Mouse (Mus musculus) kidney, adult 2 months (tissue): ENCODE measurements around the gene Isg15.

Experiments
- CTCF ChIP-seq: fragments of 200-500 bp; conservative IDR thresholded peaks from 2 replicates; pipeline ENCODE4 v1.5.1; 2011; ENCODE audit warnings: low read depth, mild to moderate bottlenecking, control low read depth, low read length, moderate library complexity, mixed read lengths; ENCODE audit not compliant: insufficient read depth, insufficient read length
- POLR2A ChIP-seq: fragments of 200-500 bp; IDR thresholded peaks from one replicate; pipeline ENCODE4 v1.6.1; 2011; ENCODE audit warnings: low read depth, low read length, control low read depth

DNA sequence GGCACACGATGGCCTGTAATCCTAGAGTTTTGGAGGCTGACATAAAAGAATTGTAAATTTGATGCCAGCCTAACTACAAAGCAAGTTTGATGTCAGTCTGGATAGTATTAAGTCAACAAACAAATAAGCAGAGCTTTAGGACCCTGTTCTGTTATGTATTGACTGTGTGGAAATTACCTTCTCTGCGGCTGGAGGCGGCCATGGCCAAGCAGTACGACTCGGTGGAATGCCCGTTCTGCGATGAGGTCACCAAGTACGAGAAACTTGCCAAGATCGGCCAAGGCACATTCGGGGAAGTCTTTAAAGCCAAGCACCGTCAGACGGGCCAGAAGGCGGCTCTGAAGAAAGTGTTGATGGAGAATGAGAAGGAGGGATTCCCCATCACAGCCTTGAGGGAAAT is 12.5 kb upstream of the Isg15 start:
- TF ChIP-seq CTCF = no peak
- no peak for TF ChIP-seq POLR2A
